Mouse (Mus musculus): ENCODE measurements around the gene Bcas3. TPM values are rescaled to one million over a fixed set of nuclear protein-coding genes. Genes with fewer than 3 reads are reported as not detected.
A peak's percentile ranks its signal among the peaks of the same experiment; 100 is the strongest.
"Not testable (repeated sequence)": the region's sequence is repeated elsewhere in the genome, so short reads cannot be mapped to it uniquely, and the experiment has no call there.

The Bcas3 gene
- polyA plus RNA-seq, 1 experiment from 2014 or later: 30.6 TPM

- no peak for ATAC-seq (ENCODE audit: low FRiP score, low TSS enrichment)
- 82% methylated on average over 6 of the region's 6 CpGs for WGBS
- 0 out of 2 replicates have a peak, but pooled peaks cover 3% of the 10 kb centered on the region for H3K4me1 ChIP-seq (ENCODE audit: control insufficient read depth, insufficient read depth, low read length)
- no peaks in the 10 kb centered on the region for H3K9me3 ChIP-seq (ENCODE audit: control insufficient read depth, low read length)
- no peak overlapping the region for H3K4me3 ChIP-seq (ENCODE audit: low read length)
- no peak overlapping the region for H3K9ac ChIP-seq (ENCODE audit: low read depth, low read length)
- H3K4me2 ChIP-seq (replicated peaks; ENCODE audit: low read depth, low read length): no peak overlapping the region
- no peaks in the 10 kb centered on the region for H3K27me3 ChIP-seq (ENCODE audit: control insufficient read depth, insufficient read depth, low read length)
- H3K27ac ChIP-seq (ENCODE audit: low read depth, low read length): no peak overlapping the region
- H3K36me3 ChIP-seq (ENCODE audit: control insufficient read depth, insufficient read depth, low read length): no peaks in the 10 kb centered on the region
Observed at GRCm38 (mm10) chr11:85485197-85485940, 132.4 kb downstream of the Bcas3 start.

DNA sequence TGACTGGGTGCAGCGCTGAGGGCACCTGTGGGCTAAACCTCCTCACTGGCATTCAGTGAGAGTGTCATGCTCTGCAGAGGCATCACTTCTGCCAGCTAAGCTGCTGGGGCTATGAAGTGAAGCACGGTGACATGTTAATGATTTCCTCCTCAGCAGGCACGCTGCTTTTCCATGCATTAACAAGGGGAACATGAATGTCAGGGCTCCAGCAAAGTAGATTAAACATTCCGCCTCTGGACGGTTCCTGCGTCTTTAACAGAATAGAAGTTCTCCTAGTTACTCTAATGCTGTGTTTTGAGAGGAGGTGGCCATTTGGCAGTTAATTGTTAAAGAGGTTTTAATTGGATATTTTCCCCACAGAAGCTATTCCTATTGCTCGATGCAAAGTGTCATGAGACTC, 134.5 kb downstream of the Bcas3 start:
- H3K27me3 ChIP-seq (ENCODE audit: control insufficient read depth, insufficient read depth, low read length): no peaks in the 10 kb centered on the region
- no peaks in the 10 kb centered on the region for H3K36me3 ChIP-seq (ENCODE audit: control insufficient read depth, insufficient read depth, low read length)
- no peak overlapping the region for H3K9ac ChIP-seq (ENCODE audit: low read depth, low read length)
- no peak overlapping the region for H3K4me2 ChIP-seq (replicated peaks; ENCODE audit: low read depth, low read length)
- H3K27ac ChIP-seq (ENCODE audit: low read depth, low read length): no peak overlapping the region
- 39% methylated on average over 7 of the region's 7 CpGs for WGBS
- H3K4me1 ChIP-seq (ENCODE audit: control insufficient read depth, insufficient read depth, low read length): peaks cover 8% of the 10 kb centered on the region
- ATAC-seq (ENCODE audit: low FRiP score, low TSS enrichment): no peak
- H3K4me3 ChIP-seq (ENCODE audit: low read length): no peak overlapping the region
- no peaks in the 10 kb centered on the region for H3K9me3 ChIP-seq (ENCODE audit: control insufficient read depth, low read length)

DNA sequence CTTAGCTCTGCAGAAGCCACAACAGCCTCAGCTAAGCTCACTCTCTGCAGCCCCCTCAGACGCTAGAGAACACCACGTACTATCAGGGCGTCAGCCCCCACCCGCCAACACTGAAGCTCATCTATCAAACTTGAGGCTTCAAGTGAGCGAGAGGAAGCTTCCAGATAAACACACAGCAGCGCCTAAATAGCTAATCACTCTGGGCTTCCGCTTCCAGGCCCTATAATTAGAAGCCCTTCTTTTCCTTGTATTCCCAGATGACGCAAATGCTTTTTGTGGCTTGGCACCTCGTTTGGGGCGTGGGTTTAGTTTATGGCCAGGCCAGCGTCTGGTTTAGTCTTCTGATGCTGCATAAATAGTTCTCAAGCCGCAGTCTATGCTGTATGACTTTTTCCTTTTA, 139.3 kb downstream of the Bcas3 start:
- Histone ChIP-seq H3K27ac (ENCODE audit: low read depth, low read length) (peak overlapping the region; percentile 19; the same call in 1 of the 2 replicates), H3K36me3 (ENCODE audit: control insufficient read depth, insufficient read depth, low read length) (no peaks in the 10 kb centered on the region), H3K4me3 (ENCODE audit: low read length) (no peak overlapping the region), H3K4me2 (replicated peaks; ENCODE audit: low read depth, low read length) (0 out of 2 replicates have a peak overlapping the region, but pooled peaks have one; percentile 2), H3K9ac (ENCODE audit: low read depth, low read length) (no peak overlapping the region), H3K4me1 (ENCODE audit: control insufficient read depth, insufficient read depth, low read length) (peaks cover 11% of the 10 kb centered on the region), H3K27me3 (ENCODE audit: control insufficient read depth, insufficient read depth, low read length) (no peaks in the 10 kb centered on the region), H3K9me3 (ENCODE audit: control insufficient read depth, low read length) (no peaks in the 10 kb centered on the region)
- 13% methylated on average over 12 of the region's 12 CpGs for WGBS
- ATAC-seq (ENCODE audit: low FRiP score, low TSS enrichment): no peak

DNA sequence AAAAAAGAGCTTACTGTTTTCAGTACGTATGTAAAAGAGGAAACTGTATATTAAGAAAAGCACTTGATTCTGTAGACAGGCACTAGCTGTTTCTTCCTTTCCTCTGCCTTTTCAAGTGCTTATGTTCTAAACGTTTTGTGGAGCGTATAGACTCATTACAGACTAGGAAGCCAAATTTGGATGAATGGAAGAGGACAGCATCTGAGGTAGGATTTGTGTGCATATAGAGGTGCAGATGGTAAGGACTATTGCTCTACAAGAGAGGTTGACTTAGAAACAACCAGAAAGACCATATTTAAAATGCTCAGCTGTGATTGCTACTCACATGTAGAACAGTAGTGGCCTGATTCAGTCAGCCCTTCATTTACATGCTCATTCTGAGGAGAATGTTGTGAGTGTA, 139.7 kb downstream of the Bcas3 start:
- no peaks in the 10 kb centered on the region for H3K36me3 ChIP-seq (ENCODE audit: control insufficient read depth, insufficient read depth, low read length)
- ATAC-seq (ENCODE audit: low FRiP score, low TSS enrichment): no peak
- H3K4me2 ChIP-seq (replicated peaks; ENCODE audit: low read depth, low read length): no peak overlapping the region
- H3K4me1 ChIP-seq (ENCODE audit: control insufficient read depth, insufficient read depth, low read length): peaks cover 8% of the 10 kb centered on the region
- no peak overlapping the region for H3K9ac ChIP-seq (ENCODE audit: low read depth, low read length)
- H3K9me3 ChIP-seq (ENCODE audit: control insufficient read depth, low read length): no peaks in the 10 kb centered on the region
- no peak overlapping the region for H3K4me3 ChIP-seq (ENCODE audit: low read length)
- H3K27me3 ChIP-seq (ENCODE audit: control insufficient read depth, insufficient read depth, low read length): no peaks in the 10 kb centered on the region
- H3K27ac ChIP-seq (ENCODE audit: low read depth, low read length): peak overlapping the region; percentile 19; the same call in 1 of the 2 replicates
- WGBS: 58% methylated on average over 3 of the region's 3 CpGs

GRCm38 (mm10) chr11:85499561-85499960, 146.6 kb downstream of the Bcas3 start:
- Histone ChIP-seq H3K9ac (ENCODE audit: low read depth, low read length) (no peak overlapping the region), H3K9me3 (ENCODE audit: control insufficient read depth, low read length) (no peaks in the 10 kb centered on the region), H3K4me2 (replicated peaks; ENCODE audit: low read depth, low read length) (no peak overlapping the region), H3K36me3 (ENCODE audit: control insufficient read depth, insufficient read depth, low read length) (no peaks in the 10 kb centered on the region), H3K4me3 (ENCODE audit: low read length) (no peak overlapping the region), H3K4me1 (ENCODE audit: control insufficient read depth, insufficient read depth, low read length) (no peaks in the 10 kb centered on the region), H3K27ac (ENCODE audit: low read depth, low read length) (no peak overlapping the region), H3K27me3 (ENCODE audit: control insufficient read depth, insufficient read depth, low read length) (no peaks in the 10 kb centered on the region)
- 84% methylated on average over 5 of the region's 5 CpGs for WGBS
- no peak for ATAC-seq (ENCODE audit: low FRiP score, low TSS enrichment)

DNA sequence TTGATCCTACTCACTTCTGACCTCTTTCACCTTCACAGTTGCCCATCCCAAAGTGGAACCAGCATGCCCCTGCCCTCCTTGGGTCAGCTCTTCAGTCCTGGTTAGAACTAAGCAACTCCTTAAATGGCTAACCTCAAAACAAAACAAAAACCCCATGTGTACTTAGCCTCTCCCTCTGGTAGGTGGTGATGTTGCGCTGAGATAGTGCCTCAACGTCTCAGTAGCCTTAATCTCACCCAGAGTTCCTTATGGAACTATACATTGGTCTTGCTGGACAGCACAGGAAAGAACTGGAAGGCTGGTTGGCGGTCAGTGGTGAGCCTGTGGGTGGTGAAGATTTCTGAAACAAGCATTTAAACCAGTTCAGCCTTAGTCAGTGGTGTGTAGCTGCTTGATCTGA, 149.1 kb downstream of the Bcas3 start:
- Histone ChIP-seq H3K4me3 (ENCODE audit: low read length) (no peak overlapping the region), H3K9ac (ENCODE audit: low read depth, low read length) (no peak overlapping the region), H3K27me3 (ENCODE audit: control insufficient read depth, insufficient read depth, low read length) (no peaks in the 10 kb centered on the region), H3K9me3 (ENCODE audit: control insufficient read depth, low read length) (no peaks in the 10 kb centered on the region), H3K27ac (ENCODE audit: low read depth, low read length) (no peak overlapping the region), H3K4me1 (ENCODE audit: control insufficient read depth, insufficient read depth, low read length) (no peaks in the 10 kb centered on the region), H3K36me3 (ENCODE audit: control insufficient read depth, insufficient read depth, low read length) (no peaks in the 10 kb centered on the region), H3K4me2 (replicated peaks; ENCODE audit: low read depth, low read length) (no peak overlapping the region)
- ATAC-seq (ENCODE audit: low FRiP score, low TSS enrichment): no peak
- WGBS: 81% methylated on average over 3 of the region's 3 CpGs

DNA sequence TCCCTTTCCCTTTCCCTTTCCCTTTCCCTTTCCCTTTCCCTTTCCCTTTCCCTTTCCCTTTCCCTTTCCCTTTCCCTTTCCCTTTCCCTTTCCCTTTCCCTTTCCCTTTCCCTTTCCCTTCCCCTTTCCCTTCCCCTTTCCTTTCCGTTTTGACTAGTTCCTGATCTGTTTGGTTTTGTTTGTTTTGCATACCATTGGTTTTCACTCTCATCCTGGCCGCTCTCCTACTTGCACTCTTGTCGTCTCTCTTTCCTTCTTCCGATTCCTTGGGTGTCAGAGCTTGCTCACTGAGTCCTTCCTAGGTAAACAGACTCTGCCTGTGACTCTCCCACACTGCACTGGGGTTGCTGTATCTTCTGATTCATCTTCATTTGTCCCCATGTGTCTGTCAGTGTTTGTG, 151.8 kb downstream of the Bcas3 start:
- not testable (repeated sequence) for ATAC-seq (ENCODE audit: low FRiP score, low TSS enrichment); H3K27ac ChIP-seq (ENCODE audit: low read depth, low read length); H3K36me3 ChIP-seq (ENCODE audit: control insufficient read depth, insufficient read depth, low read length); H3K4me2 ChIP-seq (replicated peaks; ENCODE audit: low read depth, low read length); H3K9me3 ChIP-seq (ENCODE audit: control insufficient read depth, low read length); H3K4me3 ChIP-seq (ENCODE audit: low read length); H3K9ac ChIP-seq (ENCODE audit: low read depth, low read length); H3K27me3 ChIP-seq (ENCODE audit: control insufficient read depth, insufficient read depth, low read length); H3K4me1 ChIP-seq (ENCODE audit: control insufficient read depth, insufficient read depth, low read length)
- WGBS: 29% methylated on average over 4 of the region's 4 CpGs

DNA sequence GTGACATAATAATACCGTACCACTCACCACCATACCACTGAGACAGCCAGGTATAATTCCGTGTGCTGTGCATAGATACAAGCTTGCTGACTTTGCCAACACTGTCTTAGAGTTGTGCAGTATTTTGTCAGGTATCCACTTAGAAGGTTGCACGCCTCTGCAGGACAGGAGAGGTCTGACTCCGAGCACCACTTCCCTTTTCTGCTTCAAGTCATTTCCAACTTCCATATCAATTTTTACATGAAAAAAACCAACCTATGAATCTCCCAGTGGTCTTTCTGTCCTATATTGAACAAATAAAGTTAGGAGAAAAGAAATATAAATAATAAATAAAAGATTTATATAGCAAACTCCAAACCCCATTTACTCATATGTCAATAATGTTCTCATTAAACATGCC, 152.8 kb downstream of the Bcas3 start:
- no peak overlapping the region for H3K4me2 ChIP-seq (replicated peaks; ENCODE audit: low read depth, low read length)
- H3K4me1 ChIP-seq (ENCODE audit: control insufficient read depth, insufficient read depth, low read length): no peaks in the 10 kb centered on the region
- no peak overlapping the region for H3K4me3 ChIP-seq (ENCODE audit: low read length)
- 88% methylated on average over 4 of the region's 4 CpGs for WGBS
- H3K36me3 ChIP-seq (ENCODE audit: control insufficient read depth, insufficient read depth, low read length): no peaks in the 10 kb centered on the region
- H3K27me3 ChIP-seq (ENCODE audit: control insufficient read depth, insufficient read depth, low read length): no peaks in the 10 kb centered on the region
- H3K9me3 ChIP-seq (ENCODE audit: control insufficient read depth, low read length): no peaks in the 10 kb centered on the region
- no peak overlapping the region for H3K27ac ChIP-seq (ENCODE audit: low read depth, low read length)
- no peak overlapping the region for H3K9ac ChIP-seq (ENCODE audit: low read depth, low read length)
- no peak for ATAC-seq (ENCODE audit: low FRiP score, low TSS enrichment)

GRCm38 (mm10) chr11:85509334-85509733, 156.4 kb downstream of the Bcas3 start:
- no peak overlapping the region for H3K9ac ChIP-seq (ENCODE audit: low read depth, low read length)
- H3K36me3 ChIP-seq (ENCODE audit: control insufficient read depth, insufficient read depth, low read length): no peaks in the 10 kb centered on the region
- H3K9me3 ChIP-seq (ENCODE audit: control insufficient read depth, low read length): no peaks in the 10 kb centered on the region
- 89% methylated on average over 12 of the region's 12 CpGs for WGBS
- H3K27ac ChIP-seq (ENCODE audit: low read depth, low read length): no peak overlapping the region
- no peak for ATAC-seq (ENCODE audit: low FRiP score, low TSS enrichment)
- H3K4me2 ChIP-seq (replicated peaks; ENCODE audit: low read depth, low read length): no peak overlapping the region
- no peaks in the 10 kb centered on the region for H3K4me1 ChIP-seq (ENCODE audit: control insufficient read depth, insufficient read depth, low read length)
- no peak overlapping the region for H3K4me3 ChIP-seq (ENCODE audit: low read length)
- no peaks in the 10 kb centered on the region for H3K27me3 ChIP-seq (ENCODE audit: control insufficient read depth, insufficient read depth, low read length)

Data from kidney, embryonic 14.5 days (tissue).